21 mouse cellular contexts compared by ENCODE assay signal in genomic region chr2:129871246-129871645, GRCm38 (mm10).
DNase-seq lines count a peak whose midpoint lies in the region; ATAC-seq and TF ChIP-seq lines count a peak whose summit lies in the region.
"Had no signal": no experiment of that assay in that cellular context is flagged by ENCODE, and none has a peak within 500 bp of the region (broad histone marks: within the 10 kb centered on the region; RNA-seq: fewer than 3 reads in every experiment).

No protein-coding gene starts in this region.

- no peak for TF ChIP-seq CTCF in olfactory bulb, adult 2 months (IDR thresholded peaks at IDR 0.05; ENCODE audit: insufficient read depth, low read depth, low read length)

- no peak for ATAC-seq in hindbrain, embryonic 13.5 days (ENCODE audit: low FRiP score)
- ATAC-seq in hindbrain, embryonic 12.5 days (ENCODE audit: low FRiP score): no peak
- ATAC-seq in heart, embryonic 14.5 days (ENCODE audit: insufficient number of reproducible peaks, insufficient read depth, low FRiP score, low read depth): peak; percentile 78
- ATAC-seq: intestine, postnatal 0 days had no signal

- no peak overlapping the region for H3K4me2 ChIP-seq in hindbrain, embryonic 13.5 days
- H3K4me2 ChIP-seq in hindbrain, embryonic 12.5 days (replicated peaks): no peak overlapping the region
- H3K4me2 ChIP-seq in heart, embryonic 14.5 days (ENCODE audit: low read length): peak overlapping the region; percentile 34
- H3K4me2 ChIP-seq: embryonic facial prominence, embryonic 12.5 days; limb, embryonic 12.5 days; liver, embryonic 11.5 days had no signal

- TF ChIP-seq POLR2A in olfactory bulb, adult 2 months (IDR thresholded peaks at IDR 0.05; ENCODE audit: insufficient read depth, low read depth, low read length): no peak

- 88% methylated on average over 5 of the region's 5 CpGs for WGBS in hindbrain, embryonic 13.5 days
- 97% methylated on average over 5 of the region's 5 CpGs for WGBS in hindbrain, embryonic 12.5 days
- 51% methylated on average over 5 of the region's 5 CpGs for WGBS in heart, embryonic 14.5 days
- WGBS in olfactory bulb, adult 2 months: 89% methylated on average over 5 of the region's 5 CpGs

- no peak overlapping the region for H3K4me3 ChIP-seq in hindbrain, embryonic 13.5 days
- H3K4me3 ChIP-seq in hindbrain, embryonic 12.5 days: no peak overlapping the region
- no peak overlapping the region for H3K4me3 ChIP-seq in heart, embryonic 14.5 days (ENCODE audit: control insufficient read depth in 1 of 2, insufficient read depth in 1 of 2, low read depth in 1 of 2, low read length in 2 of 2)
- no peak overlapping the region for H3K4me3 ChIP-seq in olfactory bulb, adult 2 months (ENCODE audit: insufficient read depth, low read depth, low read length)
- H3K4me3 ChIP-seq: embryonic facial prominence, embryonic 12.5 days; hindbrain, embryonic 10.5 days; layer of hippocampus, adult 2 months; limb, embryonic 12.5 days; midbrain, embryonic 10.5 days had no signal

- no peaks in the 10 kb centered on the region for H3K36me3 ChIP-seq in hindbrain, embryonic 13.5 days
- no peaks in the 10 kb centered on the region for H3K36me3 ChIP-seq in hindbrain, embryonic 12.5 days
- H3K36me3 ChIP-seq in heart, embryonic 14.5 days (ENCODE audit: control insufficient read depth, insufficient read depth, low read length): no peaks in the 10 kb centered on the region
- H3K36me3 ChIP-seq: embryonic facial prominence, embryonic 12.5 days; hindbrain, embryonic 10.5 days; limb, embryonic 12.5 days; midbrain, embryonic 10.5 days had no signal

- H3K27me3 ChIP-seq in hindbrain, embryonic 13.5 days: no peaks in the 10 kb centered on the region
- no peaks in the 10 kb centered on the region for H3K27me3 ChIP-seq in hindbrain, embryonic 12.5 days
- no peaks in the 10 kb centered on the region for H3K27me3 ChIP-seq in heart, embryonic 14.5 days (ENCODE audit: control insufficient read depth, insufficient read depth, low read length)
- H3K27me3 ChIP-seq: embryonic facial prominence, embryonic 12.5 days; limb, embryonic 12.5 days had no signal

- H3K9me3 ChIP-seq in hindbrain, embryonic 13.5 days: no peaks in the 10 kb centered on the region
- H3K9me3 ChIP-seq in hindbrain, embryonic 12.5 days (replicated peaks): no peaks in the 10 kb centered on the region
- H3K9me3 ChIP-seq in heart, embryonic 14.5 days (ENCODE audit: control insufficient read depth, low read length): no peaks in the 10 kb centered on the region
- H3K9me3 ChIP-seq: embryonic facial prominence, embryonic 12.5 days; hindbrain, embryonic 10.5 days; limb, embryonic 12.5 days; midbrain, embryonic 10.5 days had no signal

- H3K4me1 ChIP-seq in hindbrain, embryonic 13.5 days (replicated peaks): 0 out of 2 replicates have a peak, but pooled peaks cover 4% of the 10 kb centered on the region
- H3K4me1 ChIP-seq in hindbrain, embryonic 12.5 days: no peaks in the 10 kb centered on the region
- H3K4me1 ChIP-seq in heart, embryonic 14.5 days (ENCODE audit: control insufficient read depth in 2 of 2, insufficient read depth in 2 of 2, low read length in 2 of 2): peaks cover 13 to 24% of the 10 kb centered on the region in 2 experiments
- H3K4me1 ChIP-seq in olfactory bulb, adult 2 months (ENCODE audit: control insufficient read depth, insufficient read depth, low read length): peaks cover 14% of the 10 kb centered on the region; the same call in 1 of the 2 replicates
- H3K4me1 ChIP-seq: embryonic facial prominence, embryonic 12.5 days; hindbrain, embryonic 10.5 days; limb, embryonic 12.5 days had no signal

- H3K9ac ChIP-seq in hindbrain, embryonic 13.5 days: peak overlapping the region; percentile 40; the same call in 1 of the 2 replicates
- no peak overlapping the region for H3K9ac ChIP-seq in hindbrain, embryonic 12.5 days
- peak overlapping the region; percentile 30; the same call in 1 of the 2 replicates for H3K9ac ChIP-seq in heart, embryonic 14.5 days (ENCODE audit: low read length)
- H3K9ac ChIP-seq: embryonic facial prominence, embryonic 12.5 days; limb, embryonic 12.5 days had no signal

- DNase-seq in adrenal gland, postnatal 14 days: peak; percentile 29
- DNase-seq in adrenal gland, adult 8-10 months: no peak
- no peak for DNase-seq in layer of hippocampus, postnatal 10 days (ENCODE audit: low spot score in 2 of 2)
- DNase-seq: cerebellum, adult 18-20 months; gastrocnemius, postnatal 36 days; kidney, postnatal 25 days; lung, adult 18-20 months; lung, postnatal 10 days; thymus, adult 18-20 months; thymus, postnatal 36 days had no signal

- H3K27ac ChIP-seq in hindbrain, embryonic 13.5 days: no peak overlapping the region
- no peak overlapping the region for H3K27ac ChIP-seq in hindbrain, embryonic 12.5 days
- peak overlapping the region; percentile 46 to 85 for H3K27ac ChIP-seq in heart, embryonic 14.5 days (replicated peaks in 1 of 2; ENCODE audit: control insufficient read depth in 1 of 2, insufficient read depth in 1 of 2, low read depth in 2 of 2, low read length in 2 of 2)
- H3K27ac ChIP-seq in olfactory bulb, adult 2 months (ENCODE audit: insufficient read depth, low read depth, low read length): 0 out of 2 replicates have a peak overlapping the region, but pooled peaks have one; percentile 31
- H3K27ac ChIP-seq: embryonic facial prominence, embryonic 12.5 days; hindbrain, embryonic 10.5 days; layer of hippocampus, adult 2 months; limb, embryonic 12.5 days; midbrain, embryonic 10.5 days had no signal

Comparison
In these comparisons a context has a peak if more than half of its experiments do, and no peak if none do; other contexts are left out.
1. H3K27ac ChIP-seq: peak in heart, embryonic 14.5 days (2 of 2) and olfactory bulb, adult 2 months (single experiment); none in hindbrain, embryonic 13.5 days (single experiment) and hindbrain, embryonic 12.5 days (single experiment).